Mouse (Mus musculus): ENCODE measurements around the gene Mtrex.

The Mtrex gene

DNA sequence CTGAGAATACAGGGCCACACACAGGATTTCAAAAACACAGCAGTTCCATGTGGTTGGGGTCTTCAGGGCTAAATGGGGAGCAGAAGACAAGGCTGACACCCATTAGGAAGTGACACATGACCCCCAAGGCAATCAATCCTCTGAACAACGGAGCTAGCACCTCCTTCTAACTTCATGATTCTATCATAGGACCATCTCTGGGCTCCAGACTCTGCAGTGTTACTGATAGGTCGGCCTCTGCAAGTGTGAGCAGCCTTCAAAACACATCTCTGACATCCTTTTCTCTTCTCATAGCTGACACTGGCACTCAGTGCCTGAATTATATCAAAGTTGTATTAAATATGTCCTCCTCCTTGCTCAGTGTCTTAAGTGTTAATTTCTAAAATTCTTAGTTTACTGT, 94.6 kb downstream of the Mtrex start:
- no peak for DNase-seq (ENCODE audit: low spot score in 2 of 2)

DNA sequence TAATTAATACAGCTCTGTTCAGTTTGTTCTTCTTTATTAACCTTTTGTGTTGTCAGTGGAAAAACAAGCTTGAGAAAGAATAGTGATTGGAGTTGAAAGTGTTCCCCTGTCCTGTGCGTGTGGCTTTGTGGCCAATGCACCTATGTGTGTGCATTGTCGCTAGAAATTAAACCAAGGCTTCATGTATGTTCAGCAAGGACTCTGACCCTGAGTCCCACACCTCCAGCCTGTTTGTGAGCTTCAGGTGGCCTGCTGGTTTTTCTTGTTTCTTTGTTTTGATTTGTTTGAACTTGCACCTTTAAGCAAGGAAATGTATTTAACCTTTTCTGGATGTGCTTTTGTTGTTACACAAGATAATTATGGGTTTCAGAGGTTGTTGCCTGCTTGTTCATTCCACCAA, 97.6 kb downstream of the Mtrex start:
- DNase-seq (ENCODE audit: low spot score in 2 of 2) = no peak

DNA sequence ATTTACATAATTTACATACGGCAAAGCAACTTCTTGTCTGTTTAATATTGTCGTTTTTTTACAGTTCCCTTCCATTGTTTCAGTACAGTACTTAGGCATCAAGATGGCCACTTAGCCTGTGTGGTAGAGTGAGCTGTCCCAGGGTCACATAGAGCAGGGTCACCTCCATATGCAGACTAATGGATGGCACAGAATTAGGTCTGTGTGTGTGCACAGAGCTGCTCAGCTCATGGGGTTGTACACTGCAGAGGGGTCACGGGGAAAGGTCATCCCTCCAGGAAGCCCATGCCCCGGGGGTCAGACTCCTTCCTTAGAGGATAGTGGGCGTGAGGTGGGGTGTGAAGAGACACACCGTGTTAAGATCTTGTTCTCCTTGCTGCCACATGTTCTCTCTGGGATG, 101.7 kb downstream of the Mtrex start:
- DNase-seq (ENCODE audit: low spot score in 2 of 2) = no peak

DNA sequence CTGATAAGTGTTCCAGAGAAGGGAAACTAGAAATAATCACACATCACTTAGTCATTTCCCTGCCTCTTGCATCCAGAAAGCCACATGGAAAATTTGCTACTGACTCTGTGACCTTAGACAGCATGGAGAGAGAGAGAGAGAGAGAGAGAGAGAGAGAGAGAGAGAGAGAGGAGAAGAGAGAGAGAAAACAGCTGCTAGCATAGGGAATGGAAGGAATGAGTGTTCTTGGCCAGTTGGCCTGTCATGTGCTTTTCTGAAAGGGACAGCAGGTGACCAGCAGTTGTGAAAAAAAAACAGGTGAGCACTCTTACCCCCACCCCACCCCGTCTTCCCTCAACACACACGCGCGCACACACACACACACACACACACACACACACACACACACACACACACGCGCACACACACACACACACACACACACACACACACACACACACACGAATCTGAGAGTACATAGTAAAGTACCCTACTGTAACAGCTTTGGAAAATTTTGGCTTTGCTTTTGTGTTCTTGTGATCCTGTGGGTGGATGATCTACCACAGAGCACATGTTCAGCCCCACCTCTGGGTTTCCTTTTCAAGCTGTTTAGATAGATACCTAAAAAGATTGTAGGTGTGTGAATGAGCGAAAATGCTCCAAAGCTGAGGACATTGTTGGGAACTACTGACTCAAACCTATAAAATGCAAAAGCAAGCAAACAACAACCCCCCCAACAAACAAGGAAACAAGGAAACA, 103.1 kb downstream of the Mtrex start:
- DNase-seq (ENCODE audit: low spot score in 2 of 2) = no peak

DNA sequence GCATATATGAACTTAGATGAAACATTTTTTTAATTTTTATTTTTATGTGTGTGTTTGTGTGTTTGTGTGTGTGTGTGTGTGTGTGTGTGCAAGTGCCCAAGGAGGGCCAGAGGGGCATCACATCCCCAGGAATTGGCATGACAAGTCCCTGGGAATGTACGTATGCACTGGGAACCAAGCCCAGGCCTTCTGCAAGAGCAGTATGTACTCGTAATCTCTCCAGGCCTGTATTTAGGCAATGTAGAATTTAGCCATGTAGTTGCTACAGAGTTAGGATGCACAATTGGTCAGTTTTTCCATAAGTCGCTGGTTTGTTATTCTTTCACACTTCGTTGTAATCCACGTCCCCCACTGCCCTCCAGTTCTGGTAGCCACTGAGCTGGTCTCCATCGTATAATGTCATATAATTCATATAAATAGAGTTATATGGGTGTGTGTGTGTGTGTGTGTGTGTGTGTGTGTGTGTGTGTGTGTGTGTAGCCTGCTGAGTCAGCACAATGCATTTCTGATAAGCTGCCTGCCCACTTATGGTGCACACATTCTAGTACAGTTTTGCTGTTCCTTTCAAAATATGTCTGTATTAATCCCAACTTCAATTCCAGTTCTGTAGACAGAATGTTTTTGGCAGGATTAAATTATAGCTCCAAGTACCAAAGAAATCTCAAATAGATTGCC, 103.8 kb downstream of the Mtrex start:
- DNase-seq (ENCODE audit: low spot score in 2 of 2) = no peak

DNA sequence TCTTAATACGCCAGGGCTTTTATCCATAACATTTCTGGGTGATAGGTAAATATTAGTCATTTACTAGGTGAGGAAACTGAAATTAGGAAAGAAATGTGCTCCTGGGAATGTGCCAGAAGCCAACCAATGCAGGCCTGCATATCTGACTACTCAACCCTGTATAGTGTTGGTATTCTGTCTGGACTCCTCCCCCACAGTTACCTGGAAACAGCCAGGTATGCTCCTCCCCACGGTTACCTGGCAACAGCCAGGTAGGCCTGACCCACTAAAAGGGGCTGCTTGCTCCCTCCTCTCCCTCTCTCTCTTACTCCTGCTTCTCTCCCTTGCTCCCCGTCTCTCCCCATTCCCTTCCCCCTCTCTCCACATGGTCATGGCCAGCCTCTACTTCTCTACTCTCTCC, 104.8 kb downstream of the Mtrex start:
- no peak for DNase-seq (ENCODE audit: low spot score in 2 of 2)

DNA sequence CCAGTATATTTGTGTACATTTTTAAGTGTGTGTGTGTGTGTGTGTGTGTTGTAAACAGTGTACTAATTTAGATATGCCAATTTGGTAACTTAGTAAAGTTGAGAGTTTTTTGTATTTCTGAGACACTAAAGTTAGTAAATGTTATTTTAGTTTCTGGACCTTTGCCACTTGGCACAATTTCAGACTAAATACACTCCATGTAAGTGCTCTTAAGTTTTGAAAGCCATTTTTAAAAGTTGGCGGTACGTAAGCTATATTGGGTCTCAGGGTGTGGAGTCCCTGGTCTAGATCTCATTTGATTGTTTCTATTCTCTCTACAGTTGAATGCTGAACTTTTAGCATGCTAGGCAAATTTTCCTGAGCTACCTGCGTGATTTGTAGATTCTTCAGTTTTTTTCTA, 109.1 kb downstream of the Mtrex start:
- DNase-seq (ENCODE audit: low spot score in 2 of 2) = no peak
